In genomic region chr15:83022947-83023346, GRCm38 (mm10) we compare ENCODE assay signal across 22 mouse cellular contexts. TPM values are rescaled to one million over a fixed set of nuclear protein-coding genes. Genes with fewer than 3 reads are reported as not detected.
DNase-seq lines count a peak whose midpoint lies in the region; ATAC-seq and TF ChIP-seq lines count a peak whose summit lies in the region.
"Had no signal": no experiment of that assay in that cellular context is flagged by ENCODE, and none has a peak within 500 bp of the region (broad histone marks: within the 10 kb centered on the region; RNA-seq: fewer than 3 reads in every experiment).

No protein-coding gene starts in this region.

- H3K4me2 ChIP-seq in forebrain, embryonic 16.5 days (ENCODE audit: low read length) = peak overlapping the region; percentile 19; the same call in 1 of the 2 replicates
- no peak overlapping the region for H3K4me2 ChIP-seq in forebrain, embryonic 14.5 days (ENCODE audit: low read length)
- H3K4me2 ChIP-seq in hindbrain, postnatal 0 days (ENCODE audit: low read depth, low read length) = 0 out of 2 replicates have a peak overlapping the region, but pooled peaks have one; percentile 8
- no peak overlapping the region for H3K4me2 ChIP-seq in hindbrain, embryonic 13.5 days
- peak overlapping the region; percentile 21; the same call in 1 of the 2 replicates for H3K4me2 ChIP-seq in midbrain, embryonic 16.5 days (ENCODE audit: low read length)
- H3K4me2 ChIP-seq in midbrain, embryonic 11.5 days = no peak overlapping the region
- H3K4me2 ChIP-seq: embryonic facial prominence, embryonic 15.5 days; heart, embryonic 13.5 days had no signal

- TF ChIP-seq CTCF in hindbrain, postnatal 0 days (IDR thresholded peaks at IDR 0.05; ENCODE audit: low read depth) = no peak

- H3K4me1 ChIP-seq in forebrain, embryonic 16.5 days (replicated peaks; ENCODE audit: control insufficient read depth, insufficient read depth, low read length) = peaks cover 20% of the 10 kb centered on the region
- H3K4me1 ChIP-seq in forebrain, embryonic 14.5 days (ENCODE audit: control insufficient read depth, insufficient read depth, low read length) = peaks cover 14% of the 10 kb centered on the region
- H3K4me1 ChIP-seq in hindbrain, postnatal 0 days (ENCODE audit: insufficient read depth, low read length) = 0 out of 2 replicates have a peak, but pooled peaks cover 4% of the 10 kb centered on the region
- peaks cover 33% of the 10 kb centered on the region for H3K4me1 ChIP-seq in hindbrain, embryonic 13.5 days (replicated peaks)
- peaks cover 30% of the 10 kb centered on the region for H3K4me1 ChIP-seq in midbrain, embryonic 16.5 days (ENCODE audit: control insufficient read depth, insufficient read depth, low read length)
- peaks cover 16% of the 10 kb centered on the region for H3K4me1 ChIP-seq in midbrain, embryonic 11.5 days (ENCODE audit: control insufficient read depth, insufficient read depth, low read length)

- DNase-seq in forebrain, embryonic 14.5 days (ENCODE audit: low spot score) = no peak
- peak; percentile 63 for DNase-seq in hindbrain, postnatal 0 days (ENCODE audit: low spot score)
- no peak for DNase-seq in midbrain, embryonic 11.5 days (ENCODE audit: low spot score, missing footprints)
- peak; percentile 63 for DNase-seq in ZHBTc4 (ENCODE audit: low read depth, low spot score)
- DNase-seq in urinary bladder, postnatal 10 days (ENCODE audit: low spot score) = no peak
- DNase-seq: adrenal gland, adult 2 months; adrenal gland, postnatal 25 days; cerebellum, adult 18-20 months; cerebellum, adult 9-11 months; cerebellum, postnatal 36 days; gastrocnemius, adult 2 months; gastrocnemius, postnatal 25 days; heart, adult 11 months; heart, postnatal 36 days had no signal

- H3K9ac ChIP-seq in forebrain, embryonic 16.5 days (replicated peaks; ENCODE audit: low read depth, low read length) = no peak overlapping the region
- H3K9ac ChIP-seq in forebrain, embryonic 14.5 days (ENCODE audit: low read length) = no peak overlapping the region
- no peak overlapping the region for H3K9ac ChIP-seq in hindbrain, postnatal 0 days (replicated peaks; ENCODE audit: low read length)
- no peak overlapping the region for H3K9ac ChIP-seq in hindbrain, embryonic 13.5 days
- H3K9ac ChIP-seq in midbrain, embryonic 16.5 days (ENCODE audit: low read depth, low read length) = no peak overlapping the region
- no peak overlapping the region for H3K9ac ChIP-seq in midbrain, embryonic 11.5 days (ENCODE audit: low read length)
- H3K9ac ChIP-seq: embryonic facial prominence, embryonic 15.5 days; heart, embryonic 13.5 days had no signal

- 0 out of 2 replicates have a peak, but pooled peaks cover 4% of the 10 kb centered on the region for H3K27me3 ChIP-seq in forebrain, embryonic 16.5 days (replicated peaks; ENCODE audit: control insufficient read depth, insufficient read depth, low read length)
- H3K27me3 ChIP-seq in forebrain, embryonic 14.5 days (replicated peaks; ENCODE audit: control insufficient read depth, insufficient read depth, low read length) = no peaks in the 10 kb centered on the region
- no peaks in the 10 kb centered on the region for H3K27me3 ChIP-seq in hindbrain, postnatal 0 days (ENCODE audit: insufficient read depth, low read length)
- H3K27me3 ChIP-seq in hindbrain, embryonic 13.5 days = peaks cover 52% of the 10 kb centered on the region
- no peaks in the 10 kb centered on the region for H3K27me3 ChIP-seq in midbrain, embryonic 16.5 days (ENCODE audit: control insufficient read depth, insufficient read depth, low read depth, low read length)
- no peaks in the 10 kb centered on the region for H3K27me3 ChIP-seq in midbrain, embryonic 11.5 days (ENCODE audit: control insufficient read depth, insufficient read depth, low read length)

- 21% methylated on average over 8 of the region's 8 CpGs for WGBS in forebrain, embryonic 16.5 days
- 20% methylated on average over 8 of the region's 8 CpGs for WGBS in forebrain, embryonic 14.5 days
- WGBS in hindbrain, postnatal 0 days = 34% methylated on average over 8 of the region's 8 CpGs
- WGBS in hindbrain, embryonic 13.5 days = 30% methylated on average over 8 of the region's 8 CpGs
- 24% methylated on average over 8 of the region's 8 CpGs for WGBS in midbrain, embryonic 16.5 days
- 29% methylated on average over 8 of the region's 8 CpGs for WGBS in midbrain, embryonic 11.5 days

- peak; percentile 61; the same call in 1 of the 2 replicates for ATAC-seq in forebrain, embryonic 16.5 days
- ATAC-seq in forebrain, embryonic 14.5 days = no peak
- peak; percentile 54; the same call in 1 of the 2 replicates for ATAC-seq in hindbrain, postnatal 0 days
- no peak for ATAC-seq in hindbrain, embryonic 13.5 days (ENCODE audit: low FRiP score)
- ATAC-seq in midbrain, embryonic 16.5 days = no peak
- no peak for ATAC-seq in midbrain, embryonic 11.5 days (ENCODE audit: low FRiP score)
- ATAC-seq: hindbrain, embryonic 16.5 days had no signal

- no peak overlapping the region for H3K27ac ChIP-seq in forebrain, embryonic 16.5 days (ENCODE audit: low read length)
- H3K27ac ChIP-seq in forebrain, embryonic 14.5 days (ENCODE audit: low read depth, low read length) = no peak overlapping the region
- no peak overlapping the region for H3K27ac ChIP-seq in hindbrain, postnatal 0 days
- no peak overlapping the region for H3K27ac ChIP-seq in hindbrain, embryonic 13.5 days
- no peak overlapping the region for H3K27ac ChIP-seq in midbrain, embryonic 16.5 days (ENCODE audit: low read length)
- no peak overlapping the region for H3K27ac ChIP-seq in midbrain, embryonic 11.5 days (ENCODE audit: low read depth, low read length)
- H3K27ac ChIP-seq: embryonic facial prominence, embryonic 15.5 days; forebrain, embryonic 10.5 days; gastrocnemius, adult 2 months; heart, embryonic 13.5 days had no signal

- H3K36me3 ChIP-seq in forebrain, embryonic 16.5 days (ENCODE audit: control insufficient read depth, insufficient read depth) = no peaks in the 10 kb centered on the region
- no peaks in the 10 kb centered on the region for H3K36me3 ChIP-seq in forebrain, embryonic 14.5 days (ENCODE audit: control insufficient read depth, insufficient read depth, low read length)
- no peaks in the 10 kb centered on the region for H3K36me3 ChIP-seq in hindbrain, postnatal 0 days (ENCODE audit: insufficient read depth, low read length)
- no peaks in the 10 kb centered on the region for H3K36me3 ChIP-seq in hindbrain, embryonic 13.5 days
- H3K36me3 ChIP-seq in midbrain, embryonic 16.5 days (ENCODE audit: control insufficient read depth, insufficient read depth, low read length) = no peaks in the 10 kb centered on the region
- H3K36me3 ChIP-seq in midbrain, embryonic 11.5 days (ENCODE audit: control insufficient read depth, insufficient read depth, low read length) = no peaks in the 10 kb centered on the region
- H3K36me3 ChIP-seq: embryonic facial prominence, embryonic 15.5 days; forebrain, embryonic 10.5 days; heart, embryonic 13.5 days had no signal

- no peak overlapping the region for H3K4me3 ChIP-seq in forebrain, embryonic 16.5 days (replicated peaks; ENCODE audit: low read length)
- no peak overlapping the region for H3K4me3 ChIP-seq in forebrain, embryonic 14.5 days (ENCODE audit: low read depth, low read length)
- no peak overlapping the region for H3K4me3 ChIP-seq in hindbrain, postnatal 0 days (ENCODE audit: low read length)
- no peak overlapping the region for H3K4me3 ChIP-seq in hindbrain, embryonic 13.5 days
- H3K4me3 ChIP-seq in midbrain, embryonic 16.5 days (ENCODE audit: low read depth, low read length) = no peak overlapping the region; the same call in 1 of the 2 replicates
- no peak overlapping the region for H3K4me3 ChIP-seq in midbrain, embryonic 11.5 days (ENCODE audit: low read depth, low read length)
- H3K4me3 ChIP-seq: embryonic facial prominence, embryonic 15.5 days; erythroblast, embryonic 14.5 days; forebrain, embryonic 10.5 days; gastrocnemius, adult 2 months; heart, embryonic 13.5 days had no signal

- no peaks in the 10 kb centered on the region for H3K9me3 ChIP-seq in forebrain, embryonic 16.5 days (ENCODE audit: control insufficient read depth, low read length)
- no peaks in the 10 kb centered on the region for H3K9me3 ChIP-seq in forebrain, embryonic 14.5 days (replicated peaks; ENCODE audit: control insufficient read depth, low read length)
- H3K9me3 ChIP-seq in hindbrain, postnatal 0 days (ENCODE audit: low read length) = no peaks in the 10 kb centered on the region
- H3K9me3 ChIP-seq in hindbrain, embryonic 13.5 days = no peaks in the 10 kb centered on the region
- no peaks in the 10 kb centered on the region for H3K9me3 ChIP-seq in midbrain, embryonic 16.5 days (replicated peaks; ENCODE audit: control insufficient read depth, low read length, poor library complexity, severe bottlenecking)
- H3K9me3 ChIP-seq in midbrain, embryonic 11.5 days (ENCODE audit: control insufficient read depth, low read length) = no peaks in the 10 kb centered on the region
- H3K9me3 ChIP-seq: embryonic facial prominence, embryonic 15.5 days; heart, embryonic 13.5 days had no signal

RNA-seq across cellular contexts. Expression of gene Nfam1, which starts 10.2 kb away (rescaled TPM):
- polyA plus RNA-seq in forebrain, embryonic 16.5 days (2015; fragmentation: Nextera tagmentation; extraction: Ambion mirVana) = 1.5 and 1.7 TPM in 2 replicates
- 1.2 and 2.0 TPM in 2 replicates for polyA plus RNA-seq in forebrain, embryonic 14.5 days (2014; fragmentation: Nextera tagmentation; extraction: Ambion mirVana)
- total RNA-seq in hindbrain, postnatal 0 days (2014; rRNA removed) = 1.7 and 3.3 TPM in 2 replicates
- 1.7 and 1.8 TPM in 2 replicates for polyA plus RNA-seq in hindbrain, postnatal 0 days (2015; fragmentation: Nextera tagmentation; extraction: Ambion mirVana)
- polyA plus RNA-seq in hindbrain, embryonic 13.5 days (2015; fragmentation: Nextera tagmentation; extraction: Ambion mirVana) = 2.0 and 2.2 TPM in 2 replicates
- polyA plus RNA-seq in midbrain, embryonic 16.5 days (2015; fragmentation: Nextera tagmentation; extraction: Ambion mirVana) = 2.6 and 3.0 TPM in 2 replicates
- polyA plus RNA-seq in midbrain, embryonic 11.5 days (2014; fragmentation: Nextera tagmentation; extraction: Ambion mirVana) = 3.9 and 4.0 TPM in 2 replicates

RNA-seq across cellular contexts. Expression of gene Tcf20, which starts 35.3 kb away (rescaled TPM):
- 18.3 and 18.6 TPM in 2 replicates for polyA plus RNA-seq in forebrain, embryonic 16.5 days (2015; fragmentation: Nextera tagmentation; extraction: Ambion mirVana)
- polyA plus RNA-seq in forebrain, embryonic 14.5 days (2014; fragmentation: Nextera tagmentation; extraction: Ambion mirVana) = 17.1 and 17.4 TPM in 2 replicates
- 89.2 and 98.3 TPM in 2 replicates for total RNA-seq in hindbrain, postnatal 0 days (2014; rRNA removed)
- 8.6 and 8.8 TPM in 2 replicates for polyA plus RNA-seq in hindbrain, postnatal 0 days (2015; fragmentation: Nextera tagmentation; extraction: Ambion mirVana)
- 11.8 and 12.6 TPM in 2 replicates for polyA plus RNA-seq in hindbrain, embryonic 13.5 days (2015; fragmentation: Nextera tagmentation; extraction: Ambion mirVana)
- 13.0 and 13.6 TPM in 2 replicates for polyA plus RNA-seq in midbrain, embryonic 16.5 days (2015; fragmentation: Nextera tagmentation; extraction: Ambion mirVana)
- 12.3 and 13.5 TPM in 2 replicates for polyA plus RNA-seq in midbrain, embryonic 11.5 days (2014; fragmentation: Nextera tagmentation; extraction: Ambion mirVana)

Comparison
In these comparisons a context has a peak if more than half of its experiments do, and no peak if none do; other contexts are left out.
1. ATAC-seq: peak in forebrain, embryonic 16.5 days (single experiment) and hindbrain, postnatal 0 days (single experiment); none in forebrain, embryonic 14.5 days (single experiment), hindbrain, embryonic 13.5 days (single experiment), midbrain, embryonic 16.5 days (single experiment) and midbrain, embryonic 11.5 days (single experiment).
2. H3K4me2 ChIP-seq: peak in forebrain, embryonic 16.5 days (single experiment), hindbrain, postnatal 0 days (single experiment) and midbrain, embryonic 16.5 days (single experiment); none in forebrain, embryonic 14.5 days (single experiment), hindbrain, embryonic 13.5 days (single experiment) and midbrain, embryonic 11.5 days (single experiment).
3. DNase-seq: peak in hindbrain, postnatal 0 days (single experiment) and ZHBTc4 (single experiment); none in forebrain, embryonic 14.5 days (single experiment), midbrain, embryonic 11.5 days (single experiment) and urinary bladder, postnatal 10 days (single experiment).